Mouse (Mus musculus) intestine, embryonic 16.5 days (tissue): Measurements from ENCODE around the gene Bloc1s2. TPM values are rescaled to one million over a fixed set of nuclear protein-coding genes. Genes with fewer than 3 reads are reported as not detected.

Experiments used
- ATAC-seq: fragments of 200-750 bp; cut with Nextera tagmentation; 2 replicates; pipeline ENCODE4 v1.8.0; 2017; ENCODE audit warnings: moderate TSS enrichment, moderate library complexity
- H3K27ac ChIP-seq: fragments of 300-500 bp; sonication (generic); 2 replicates; pipeline ENCODE4 v1.5.1; 2014; ENCODE audit warnings: mild to moderate bottlenecking, low read length
- H3K27me3 ChIP-seq: fragments of 300-500 bp; sonication (generic); replicated peaks from 2 replicates; pipeline ENCODE4 v1.6.1; 2014; ENCODE audit warnings: low read length, control low read depth, mixed read lengths; ENCODE audit not compliant: control insufficient read depth, insufficient read depth
- H3K36me3 ChIP-seq: fragments of 300-500 bp; sonication (generic); 2 replicates; pipeline ENCODE4 v1.6.1; 2014; ENCODE audit warnings: low read length, control low read depth; ENCODE audit not compliant: control insufficient read depth, insufficient read depth
- H3K4me1 ChIP-seq: fragments of 300-500 bp; sonication (generic); 2 replicates; pipeline ENCODE4 v1.6.1; 2014; ENCODE audit warnings: low read length, control low read depth, mixed read lengths; ENCODE audit not compliant: control insufficient read depth, insufficient read depth
- H3K4me2 ChIP-seq: fragments of 300-500 bp; sonication (generic); 2 replicates; pipeline ENCODE4 v1.6.1; 2014; ENCODE audit warnings: low read depth, low read length, control low read depth
- H3K4me3 ChIP-seq: fragments of 300-500 bp; sonication (generic); 2 replicates; pipeline ENCODE4 v1.5.1; 2014; ENCODE audit warnings: mild to moderate bottlenecking, low read length
- H3K9ac ChIP-seq: fragments of 300-500 bp; sonication (generic); 2 replicates; pipeline ENCODE4 v1.6.1; 2014; ENCODE audit warnings: low read depth, low read length
- H3K9me3 ChIP-seq: fragments of 300-500 bp; sonication (generic); 2 replicates; pipeline ENCODE4 v1.6.1; 2016; ENCODE audit warnings: low read length, control low read depth; ENCODE audit not compliant: control insufficient read depth
- WGBS: fragments of 180-500 bp; shearing (Covaris S2); extraction: QIAGEN DNeasy Blood & Tissue Kit; methylation state at CpG from one replicate; pipeline ENCODE4 v1.1.7; 2014; 5-methylcytosine and 5-hydroxymethylcytosine counted together
- polyA plus RNA-seq: library from polyadenylated mRNA; unstranded; fragments of >200 nt; fragmentation: Nextera tagmentation; extraction: Ambion mirVana; gene quantifications from 2 replicates; pipeline ENCODE4 v1.2.1, GENCODE M21; 2015

Bloc1s2 gene
- polyA plus RNA-seq, result 84.5 and 90.9 TPM in 2 replicates

DNA sequence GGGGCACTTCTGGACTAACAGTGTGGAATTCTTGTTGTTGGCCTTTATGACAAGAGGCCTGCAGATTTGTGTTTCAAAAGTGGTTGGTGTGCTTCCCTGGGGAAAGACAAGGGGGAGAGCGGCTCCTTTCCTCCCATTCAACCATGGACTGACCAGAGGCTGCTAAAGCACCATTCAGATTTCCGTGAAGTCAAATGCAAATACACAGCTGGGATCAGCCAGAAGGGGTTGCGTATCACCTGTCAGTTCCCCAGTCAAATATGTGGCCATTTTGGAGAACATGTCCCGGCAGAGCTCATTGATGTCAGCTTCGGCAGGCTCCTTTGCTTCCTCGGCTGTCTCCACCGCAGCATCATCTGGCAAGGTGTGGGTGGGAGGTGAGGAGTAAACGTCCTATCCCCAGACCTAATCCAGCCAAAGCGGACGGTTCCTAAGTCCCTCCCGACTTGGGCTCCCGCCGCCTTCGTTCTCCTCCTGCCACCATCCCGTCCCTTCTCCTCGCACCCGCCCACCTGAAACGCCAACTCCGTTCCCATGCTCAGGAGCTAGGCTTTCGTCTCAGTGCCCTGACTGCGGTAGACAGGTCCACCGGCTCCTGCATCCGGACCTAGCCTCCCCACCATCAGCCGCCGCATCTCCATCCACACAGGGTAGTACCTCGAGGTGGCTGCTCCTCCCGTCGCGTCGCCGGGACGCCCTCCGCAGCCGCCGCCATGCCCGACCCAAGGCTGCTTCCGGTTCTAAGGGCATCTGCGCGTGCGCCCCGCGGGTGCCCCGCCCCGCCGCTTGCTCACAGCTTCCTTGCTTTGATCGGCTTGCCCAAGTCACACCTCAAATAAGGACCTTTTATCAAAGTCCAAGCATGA lies at the start of gene Bloc1s2:
Bloc1s2 (minus strand) TSS at position 745 of the 866 bp plus-strand sequence.
- no peak within 1 kb of the TSS for H3K27ac ChIP-seq
- H3K4me2 ChIP-seq, result peak within 1 kb of the TSS; percentile 80

DNA sequence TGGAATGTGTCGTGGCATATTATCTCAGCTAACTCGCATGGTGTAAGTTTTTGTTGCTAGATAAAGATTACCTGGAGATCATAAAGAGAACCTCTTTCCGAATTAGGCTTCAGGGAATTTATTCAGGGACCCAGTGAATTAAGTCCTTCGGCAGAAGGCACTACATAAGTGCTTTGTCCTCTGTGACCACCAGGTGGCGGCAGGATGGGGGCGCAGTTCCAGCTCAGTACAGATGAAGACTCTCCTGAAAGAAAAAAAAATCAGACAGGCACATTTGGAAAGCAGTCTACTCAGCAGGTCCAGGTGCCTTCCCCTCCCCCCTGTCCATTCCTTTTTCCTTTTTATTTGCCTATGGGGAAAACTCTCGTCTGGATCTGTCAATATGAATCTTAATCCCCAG lies 48.9 kb upstream of the Bloc1s2 start:
- H3K27me3 ChIP-seq, result no peaks in the 10 kb centered on the region
- no peak overlapping the region for H3K4me3 ChIP-seq
- H3K4me2 ChIP-seq, result no peak overlapping the region
- H3K4me1 ChIP-seq, result no peaks in the 10 kb centered on the region
- no peak overlapping the region for H3K9ac ChIP-seq
- no peaks in the 10 kb centered on the region for H3K9me3 ChIP-seq
- ATAC-seq, result no peak
- WGBS, result 20% methylated on average over 7 of the region's 7 CpGs
- H3K27ac ChIP-seq, result no peak overlapping the region
- H3K36me3 ChIP-seq, result no peaks in the 10 kb centered on the region

More for the DNA sequence above, at the start of gene Bloc1s2:
- Histone ChIP-seq H3K27me3 (no peaks in the 10 kb centered on the region), H3K9ac (peak within 1 kb of the TSS; percentile 75), H3K4me3 (peak within 1 kb of the TSS; percentile 70), H3K9me3 (no peaks in the 10 kb centered on the region), H3K4me1 (peaks cover 7% of the 10 kb centered on the region), H3K36me3 (peaks cover 6% of the 10 kb centered on the region; the same call in 1 of the 2 replicates)
- WGBS, result 2% methylated on average over 46 of the region's 46 CpGs
- peak; percentile 96 for ATAC-seq

DNA sequence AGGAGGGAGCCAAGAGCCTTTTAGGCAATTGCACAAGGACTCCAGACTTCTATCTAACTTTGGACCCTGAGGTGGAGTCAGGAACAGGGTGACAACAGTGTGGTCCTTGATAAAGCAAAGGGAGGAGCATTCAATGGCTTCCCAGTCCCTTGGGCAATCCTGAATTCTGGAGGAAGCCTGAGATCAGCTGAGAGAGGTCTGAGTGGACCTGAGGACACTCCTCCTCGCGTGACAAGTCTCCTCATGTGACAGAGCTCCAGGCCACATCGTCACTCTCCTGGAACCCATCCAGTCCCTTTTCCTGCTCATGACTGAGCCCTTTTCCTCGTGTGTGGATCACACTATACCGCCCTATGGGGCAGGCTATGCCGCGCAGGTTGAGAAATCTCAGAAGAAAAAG lies 47.7 kb upstream of the Bloc1s2 start:
- Histone ChIP-seq H3K27me3 (no peaks in the 10 kb centered on the region), H3K27ac (no peak overlapping the region), H3K4me2 (no peak overlapping the region), H3K4me1 (no peaks in the 10 kb centered on the region), H3K36me3 (no peaks in the 10 kb centered on the region), H3K9ac (no peak overlapping the region), H3K9me3 (no peaks in the 10 kb centered on the region), H3K4me3 (no peak overlapping the region)
- WGBS, result 73% methylated on average over 7 of the region's 7 CpGs
- ATAC-seq, result no peak

GRCm38 (mm10) chr19:44192342-44192741 lies 46.1 kb upstream of the Bloc1s2 start, which contains the start of gene Pkd2l1:
Pkd2l1 (minus strand) TSS chr19:44192442.
- 51% methylated on average over 3 of the region's 3 CpGs for WGBS
- ATAC-seq, result no peak
- Histone ChIP-seq H3K27ac (no peak within 1 kb of the TSS), H3K36me3 (no peaks in the 10 kb centered on the region), H3K9ac (no peak within 1 kb of the TSS), H3K4me2 (no peak within 1 kb of the TSS), H3K27me3 (no peaks in the 10 kb centered on the region), H3K4me3 (no peak within 1 kb of the TSS), H3K9me3 (no peaks in the 10 kb centered on the region), H3K4me1 (no peaks in the 10 kb centered on the region)

- 80% methylated on average over 4 of the region's 4 CpGs for WGBS
- H3K27me3 ChIP-seq, result no peaks in the 10 kb centered on the region
- H3K9ac ChIP-seq, result no peak overlapping the region
- no peak overlapping the region for H3K27ac ChIP-seq
- H3K4me1 ChIP-seq, result no peaks in the 10 kb centered on the region
- no peak for ATAC-seq
- no peak overlapping the region for H3K4me2 ChIP-seq
- no peaks in the 10 kb centered on the region for H3K9me3 ChIP-seq
- no peak overlapping the region for H3K4me3 ChIP-seq
- H3K36me3 ChIP-seq, result no peaks in the 10 kb centered on the region
Observed at GRCm38 (mm10) chr19:44189056-44189455, 42.8 kb upstream of the Bloc1s2 start.

DNA sequence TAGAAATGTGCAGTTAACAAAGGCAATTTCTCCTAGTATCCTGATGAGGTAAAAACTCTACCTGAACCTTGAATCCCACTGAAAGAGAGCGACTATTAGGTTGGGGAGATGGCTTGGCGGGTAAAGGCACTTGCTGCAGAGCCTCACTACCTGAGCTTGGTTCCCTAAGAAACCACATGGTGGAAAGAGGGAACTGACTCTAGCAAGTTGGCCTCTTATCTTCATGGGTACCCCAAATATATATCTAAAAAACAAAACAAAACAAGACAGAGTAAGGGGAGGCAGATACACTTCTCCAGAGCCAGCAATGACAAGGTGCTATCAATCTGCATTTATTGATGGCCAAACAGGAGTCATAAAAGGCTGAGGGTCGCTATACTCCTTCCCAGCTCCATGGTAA lies 37.7 kb upstream of the Bloc1s2 start:
- Histone ChIP-seq H3K4me3 (no peak overlapping the region), H3K9me3 (no peaks in the 10 kb centered on the region), H3K9ac (no peak overlapping the region), H3K27ac (no peak overlapping the region), H3K4me1 (no peaks in the 10 kb centered on the region), H3K27me3 (no peaks in the 10 kb centered on the region), H3K36me3 (no peaks in the 10 kb centered on the region), H3K4me2 (no peak overlapping the region)
- no peak for ATAC-seq
- 68% methylated on average over 3 of the region's 3 CpGs for WGBS

GRCm38 (mm10) chr19:44180502-44180901 lies 34.3 kb upstream of the Bloc1s2 start:
- ATAC-seq, result no peak
- no peaks in the 10 kb centered on the region for H3K4me1 ChIP-seq
- H3K27me3 ChIP-seq, result no peaks in the 10 kb centered on the region
- no peak overlapping the region for H3K9ac ChIP-seq
- H3K4me2 ChIP-seq, result no peak overlapping the region
- no peak overlapping the region for H3K27ac ChIP-seq
- H3K9me3 ChIP-seq, result no peaks in the 10 kb centered on the region
- WGBS, result 88% methylated on average over 1 of the region's 1 CpGs
- H3K36me3 ChIP-seq, result no peaks in the 10 kb centered on the region
- no peak overlapping the region for H3K4me3 ChIP-seq

GRCm38 (mm10) chr19:44176741-44177140 lies 30.5 kb upstream of the Bloc1s2 start:
- no peak overlapping the region for H3K4me3 ChIP-seq
- H3K9me3 ChIP-seq, result no peaks in the 10 kb centered on the region
- H3K4me2 ChIP-seq, result no peak overlapping the region
- 81% methylated on average over 3 of the region's 3 CpGs for WGBS
- no peaks in the 10 kb centered on the region for H3K27me3 ChIP-seq
- H3K36me3 ChIP-seq, result no peaks in the 10 kb centered on the region
- H3K4me1 ChIP-seq, result no peaks in the 10 kb centered on the region
- no peak overlapping the region for H3K27ac ChIP-seq
- no peak overlapping the region for H3K9ac ChIP-seq
- ATAC-seq, result no peak

DNA sequence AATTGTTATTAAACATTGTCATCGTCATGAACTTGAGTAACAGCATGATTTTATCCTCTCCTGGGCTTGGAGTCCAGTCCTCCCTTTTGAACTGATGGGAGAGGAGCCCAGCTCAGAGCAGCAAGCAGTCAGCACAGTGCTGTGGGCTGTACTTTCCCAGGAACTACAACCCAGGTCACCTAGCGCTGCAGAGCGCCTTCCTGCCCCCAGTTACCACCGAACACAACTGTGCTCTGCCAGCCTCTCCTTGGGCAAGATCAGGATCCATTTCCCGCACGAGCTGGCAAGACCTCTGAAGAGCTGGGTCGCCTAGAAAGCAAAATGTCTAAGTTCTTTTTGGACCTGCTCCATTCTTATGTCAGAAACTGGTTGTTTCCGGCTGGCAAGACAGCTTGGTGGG lies 28.6 kb upstream of the Bloc1s2 start:
- no peak overlapping the region for H3K9ac ChIP-seq
- no peak overlapping the region for H3K4me3 ChIP-seq
- no peaks in the 10 kb centered on the region for H3K27me3 ChIP-seq
- no peaks in the 10 kb centered on the region for H3K9me3 ChIP-seq
- H3K27ac ChIP-seq, result no peak overlapping the region
- no peak overlapping the region for H3K4me2 ChIP-seq
- no peak for ATAC-seq
- H3K36me3 ChIP-seq, result no peaks in the 10 kb centered on the region
- no peaks in the 10 kb centered on the region for H3K4me1 ChIP-seq
- 63% methylated on average over 8 of the region's 8 CpGs for WGBS
